Mouse (Mus musculus) T-cell, adult 2 months (primary cell): ENCODE data around the gene Mst1r.

Experiments
- DNase-seq: peaks from one replicate; pipeline ENCODE4 v3.0.0; 2022; ENCODE audit warnings: low spot score

Gene Mst1r

GRCm38 (mm10) chr9:107906252-107906966, at the start of gene Mst1r:
Gene Mst1r, plus strand, starts transcription at chr9:107906873.
- peak; percentile 16 for DNase-seq

DNA sequence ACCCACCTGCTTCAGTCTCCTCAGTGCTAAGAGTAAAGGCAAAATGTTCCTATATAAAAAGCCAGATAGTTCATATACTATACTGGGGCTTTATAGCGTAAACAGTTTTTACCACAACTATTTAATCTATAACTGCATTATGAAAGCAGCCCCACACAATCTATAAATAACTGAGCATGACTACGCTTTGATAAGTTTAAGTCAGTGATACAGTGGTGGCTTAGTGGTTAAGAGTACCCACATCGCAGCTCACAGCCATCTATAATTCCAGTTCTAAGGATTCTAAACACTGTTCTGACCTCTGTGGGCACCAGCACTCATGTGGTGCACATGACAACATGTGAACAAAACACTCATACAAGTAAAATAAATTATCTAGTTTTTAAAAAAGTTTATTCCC, 48.3 kb upstream of the Mst1r start:
- DNase-seq, result no peak

DNA sequence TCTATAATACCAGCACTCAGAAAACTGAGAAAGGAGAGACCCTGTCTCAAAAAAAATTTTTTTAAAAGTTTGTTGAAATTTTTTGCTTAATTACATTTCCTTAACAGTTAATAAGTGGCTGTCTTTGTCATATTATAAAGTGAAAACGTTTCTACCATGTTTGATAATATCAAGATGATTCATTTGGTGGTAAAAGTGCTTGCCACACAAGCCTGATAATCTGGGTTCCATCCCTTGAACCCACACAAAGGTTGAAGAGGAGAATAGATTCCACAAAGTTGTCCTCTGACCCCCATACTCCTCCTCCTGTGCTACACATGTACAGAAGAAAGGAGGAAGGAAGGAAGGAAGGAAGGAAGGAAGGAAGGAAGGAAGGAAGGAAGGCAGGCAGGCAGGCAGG, 42.2 kb upstream of the Mst1r start:
- DNase-seq, result no peak

- no peak for DNase-seq
Observed at GRCm38 (mm10) chr9:107866081-107866480, 40.6 kb upstream of the Mst1r start.

DNA sequence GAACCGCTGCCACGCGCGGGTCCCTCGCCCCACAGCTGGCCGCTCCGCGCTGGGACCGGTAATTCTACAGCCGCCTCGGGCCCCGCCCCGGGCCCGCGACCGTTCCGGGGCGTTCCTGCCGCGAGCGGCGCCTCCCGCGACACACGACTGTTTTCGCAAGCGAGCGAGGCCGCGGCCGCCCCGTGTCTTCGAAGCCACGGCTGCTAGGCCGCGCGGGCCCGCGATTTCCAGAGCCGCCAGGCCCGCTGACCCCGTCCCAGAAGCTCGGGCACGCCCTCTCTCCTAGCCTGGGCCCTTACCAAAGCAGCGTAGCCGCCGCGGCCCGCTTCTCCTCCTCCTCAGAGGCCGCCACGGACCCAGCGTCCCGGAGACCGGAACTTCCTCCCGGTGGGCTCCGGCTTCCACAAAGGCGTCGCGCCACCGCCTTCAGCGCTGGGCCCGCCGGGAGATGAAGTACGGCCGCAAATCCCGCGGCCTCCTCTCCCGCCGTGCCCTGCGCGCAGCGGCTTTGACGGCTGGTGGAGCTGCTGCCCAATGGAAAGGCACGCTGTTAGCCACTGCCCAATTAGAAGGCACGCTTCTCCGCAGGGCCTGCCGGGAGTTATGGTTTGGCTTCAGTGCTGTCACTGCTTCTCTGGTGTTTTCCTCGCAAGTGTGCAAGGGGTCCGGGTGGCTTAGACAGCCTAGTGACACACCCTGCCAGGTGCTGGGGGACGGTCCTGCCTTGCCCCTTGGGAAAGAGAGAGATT, 34.1 kb upstream of the Mst1r start:
- peak; percentile 94 for DNase-seq

- no peak for DNase-seq
Observed at GRCm38 (mm10) chr9:107873137-107873536, 33.5 kb upstream of the Mst1r start, which contains the start of gene Rbm6. Gene Rbm6, minus strand, starts transcription at chr9:107873237.

- no peak for DNase-seq
Observed at GRCm38 (mm10) chr9:107880411-107880810, 26.3 kb upstream of the Mst1r start.

DNA sequence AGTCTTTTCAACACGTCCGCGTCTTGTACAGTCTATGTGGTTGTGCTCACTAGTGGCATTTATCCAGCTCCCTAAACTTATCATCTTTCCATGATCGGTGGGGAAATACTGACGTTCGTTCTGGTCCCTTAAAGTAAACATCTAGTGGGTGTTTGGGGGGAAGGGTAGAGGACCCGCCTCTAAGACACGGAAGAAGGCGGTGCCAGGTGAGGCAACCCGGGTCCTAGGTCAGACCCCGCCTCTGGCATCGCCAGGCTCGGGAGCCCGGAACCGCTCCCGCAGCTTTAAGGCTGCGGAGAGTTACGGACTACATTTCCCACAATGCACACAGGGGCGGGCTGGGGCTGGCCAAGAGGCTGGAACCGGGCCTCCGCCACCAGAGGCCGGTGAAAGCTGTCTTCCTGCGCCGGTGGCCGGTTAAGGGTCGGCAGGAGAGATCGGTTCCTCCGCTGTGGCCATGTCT, 18.8 kb upstream of the Mst1r start, which contains the start of gene Mon1a:
TSS of gene Mon1a (plus strand) at position 348 of the 463 bp plus-strand sequence.
- DNase-seq, result peak; percentile 92

GRCm38 (mm10) chr9:107888267-107888850, 18.3 kb upstream of the Mst1r start:
- DNase-seq, result peak; percentile 46

DNA sequence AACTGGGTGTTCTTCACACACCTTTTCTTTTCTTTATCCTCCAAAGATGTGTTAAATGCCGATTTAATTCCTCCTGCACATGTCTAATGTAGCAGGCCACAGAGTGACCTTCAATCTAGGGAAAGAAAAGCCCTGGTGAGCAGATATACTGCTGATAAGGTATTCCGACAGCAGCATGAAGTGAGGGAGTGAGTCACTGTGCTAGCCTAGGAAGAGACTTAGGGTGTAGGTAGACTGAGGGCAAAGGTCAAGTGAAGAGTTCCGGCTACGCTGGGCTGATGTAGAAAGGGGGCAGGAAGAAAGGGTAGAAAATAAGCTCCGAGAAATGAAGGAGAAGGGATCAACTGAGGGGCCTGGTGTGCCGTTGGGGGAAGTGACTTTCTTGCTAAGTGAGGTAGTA, 16.4 kb upstream of the Mst1r start:
- DNase-seq, result no peak

GRCm38 (mm10) chr9:107891023-107891422, 15.7 kb upstream of the Mst1r start:
- DNase-seq, result peak; percentile 34

- DNase-seq, result no peak
Observed at GRCm38 (mm10) chr9:107898563-107898962, 8.1 kb upstream of the Mst1r start.

DNA sequence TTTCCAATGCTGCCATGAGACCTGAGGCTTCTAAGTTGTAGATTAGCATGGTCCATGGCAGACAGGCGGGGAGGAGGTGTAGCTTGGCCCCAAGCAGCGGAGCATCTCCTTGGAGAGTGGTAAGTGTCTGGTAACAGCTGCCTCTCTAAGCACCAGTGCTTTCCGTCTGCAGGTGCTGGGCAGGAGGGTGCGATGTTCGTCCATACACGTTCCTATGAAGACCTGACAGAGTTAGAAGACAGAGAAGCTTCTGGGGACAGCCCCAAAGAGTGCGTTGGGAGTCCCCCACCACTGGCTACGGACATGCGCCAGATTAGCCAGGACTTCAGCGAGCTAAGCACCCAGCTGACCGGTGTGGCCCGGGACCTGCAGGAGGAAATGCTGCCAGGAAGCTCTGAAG, 6.8 kb upstream of the Mst1r start:
- DNase-seq, result no peak

DNA sequence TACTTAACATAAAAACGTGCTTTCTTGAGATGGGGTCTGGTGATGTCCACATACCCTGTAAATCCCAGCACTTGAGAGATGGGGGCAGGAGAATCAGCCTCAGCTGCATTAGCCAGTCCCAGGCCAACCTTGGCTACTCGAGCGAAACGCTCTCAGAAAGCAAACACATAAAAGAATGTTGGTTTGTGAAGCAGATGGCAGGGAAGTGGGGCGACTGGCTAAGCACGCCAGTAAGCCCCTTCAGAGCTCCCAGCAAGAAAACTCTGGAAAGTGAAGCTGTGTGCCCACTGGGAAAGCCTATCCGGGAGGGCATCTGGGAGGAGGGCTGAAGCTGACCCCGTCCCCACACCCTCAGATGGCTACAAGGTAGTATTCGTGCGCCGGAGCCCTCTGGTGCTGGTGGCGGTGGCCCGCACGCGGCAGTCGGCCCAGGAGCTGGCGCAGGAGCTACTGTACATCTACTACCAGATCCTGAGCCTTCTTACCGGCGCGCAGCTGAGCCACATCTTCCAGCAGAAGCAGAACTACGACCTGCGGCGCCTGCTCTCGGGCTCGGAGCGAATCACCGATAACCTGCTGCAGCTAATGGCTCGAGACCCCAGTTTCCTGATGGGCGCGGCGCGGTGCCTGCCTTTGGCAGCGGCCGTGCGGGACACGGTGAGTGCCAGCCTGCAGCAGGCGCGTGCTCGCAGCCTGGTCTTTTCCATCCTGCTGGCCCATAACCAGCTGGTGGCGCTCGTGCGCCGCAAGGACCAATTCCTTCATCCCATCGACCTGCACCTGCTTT, 5.6 kb upstream of the Mst1r start:
- peak; percentile 15 for DNase-seq

GRCm38 (mm10) chr9:107901627-107901914, 5.1 kb upstream of the Mst1r start:
- DNase-seq, result no peak

DNA sequence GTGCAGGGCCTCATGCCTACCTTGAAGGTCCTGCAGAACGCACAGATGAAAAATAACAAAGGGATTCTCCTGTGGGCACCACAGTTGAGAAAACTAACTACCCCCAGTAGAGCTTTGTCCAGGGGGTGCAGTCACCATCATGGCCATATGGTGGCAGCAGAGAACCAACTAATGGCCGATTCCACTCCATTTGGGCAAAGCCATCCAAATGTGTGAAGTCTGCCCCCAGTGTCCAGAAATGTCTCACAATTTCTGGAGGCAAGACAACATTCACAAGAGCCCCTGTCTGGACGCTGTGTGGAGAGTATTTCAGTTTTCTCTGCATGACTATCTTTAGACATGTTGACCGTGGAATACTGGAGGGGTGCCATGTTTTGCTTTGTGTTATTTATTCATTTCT, 1.9 kb upstream of the Mst1r start:
- peak; percentile 81 for DNase-seq

DNA sequence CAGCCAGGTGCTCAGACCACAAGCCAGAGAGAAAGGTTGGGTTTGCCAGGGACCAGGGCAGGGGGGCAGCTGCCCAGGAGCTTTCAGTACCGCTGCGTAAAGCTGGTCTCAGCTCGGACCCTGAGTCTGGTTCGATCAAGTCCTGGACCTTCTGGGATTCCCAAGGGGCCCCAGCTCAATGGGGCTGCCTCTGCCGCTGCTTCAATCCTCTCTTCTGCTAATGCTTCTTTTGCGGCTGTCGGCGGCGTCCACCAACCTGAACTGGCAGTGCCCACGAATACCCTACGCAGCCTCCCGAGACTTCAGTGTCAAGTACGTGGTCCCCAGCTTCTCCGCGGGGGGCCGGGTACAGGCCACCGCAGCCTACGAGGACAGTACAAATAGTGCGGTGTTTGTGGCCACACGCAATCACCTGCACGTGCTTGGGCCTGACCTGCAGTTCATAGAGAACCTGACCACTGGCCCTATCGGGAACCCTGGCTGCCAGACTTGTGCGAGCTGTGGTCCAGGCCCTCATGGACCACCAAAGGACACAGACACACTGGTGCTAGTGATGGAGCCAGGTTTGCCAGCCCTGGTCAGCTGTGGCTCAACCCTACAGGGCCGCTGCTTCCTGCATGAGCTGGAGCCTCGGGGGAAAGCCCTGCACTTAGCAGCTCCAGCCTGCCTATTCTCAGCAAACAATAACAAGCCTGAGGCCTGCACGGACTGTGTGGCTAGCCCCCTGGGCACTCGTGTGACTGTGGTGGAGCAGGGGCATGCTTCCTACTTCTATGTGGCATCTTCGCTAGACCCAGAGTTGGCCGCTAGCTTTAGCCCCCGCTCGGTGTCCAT, 511 bp downstream of the Mst1r start:
- no peak for DNase-seq

DNA sequence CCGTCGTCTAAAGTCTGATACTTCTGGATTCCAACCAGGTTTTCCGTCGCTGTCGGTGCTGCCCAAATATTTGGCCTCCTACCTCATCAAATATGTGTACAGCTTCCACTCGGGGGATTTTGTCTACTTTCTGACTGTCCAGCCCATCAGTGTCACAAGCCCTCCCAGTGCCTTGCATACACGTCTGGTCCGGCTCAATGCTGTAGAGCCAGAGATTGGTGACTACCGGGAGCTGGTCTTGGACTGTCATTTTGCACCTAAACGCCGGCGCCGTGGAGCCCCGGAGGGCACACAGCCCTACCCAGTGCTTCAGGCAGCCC, 1.1 kb downstream of the Mst1r start:
- DNase-seq, result no peak

DNA sequence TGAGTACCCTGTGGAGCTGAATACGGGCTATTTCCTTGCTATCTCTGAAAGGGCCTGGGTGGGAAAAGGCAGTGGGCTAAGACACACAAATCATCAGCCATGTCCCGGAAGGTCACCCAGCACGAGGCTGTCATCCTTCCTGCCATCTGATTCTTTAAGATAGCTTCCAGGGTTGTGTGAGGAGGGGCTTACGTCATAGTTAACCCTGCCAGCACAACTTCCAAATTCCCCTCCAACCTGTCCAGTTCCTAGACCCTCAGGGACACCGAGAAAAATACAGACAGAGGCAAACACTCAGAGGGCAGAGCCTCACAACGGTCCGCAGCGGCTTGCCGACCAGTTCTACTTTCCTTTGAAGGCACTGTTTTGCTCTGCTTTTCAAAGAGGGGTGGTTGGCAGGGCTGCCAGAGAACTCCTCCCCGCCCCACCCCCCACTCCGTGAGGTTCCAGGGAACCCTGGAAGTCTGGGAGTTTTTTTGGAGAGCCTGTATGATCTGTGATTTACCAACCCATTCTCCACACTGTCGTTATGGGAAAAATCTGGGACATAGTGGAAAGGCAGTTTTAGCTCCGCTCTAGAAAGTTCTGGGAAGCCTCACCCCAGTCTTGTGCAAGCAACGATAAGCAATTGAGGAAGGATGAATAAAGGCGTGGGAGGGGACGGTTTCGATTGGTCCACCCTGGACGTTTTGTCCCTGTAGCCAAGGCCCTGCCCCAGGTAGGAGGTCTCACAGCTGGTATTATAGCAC, 1.9 kb downstream of the Mst1r start:
- no peak for DNase-seq

GRCm38 (mm10) chr9:107910025-107910769, 3.5 kb downstream of the Mst1r start:
- DNase-seq, result no peak
